Mouse (Mus musculus): Measurements from ENCODE around the gene Acox1.

DNA sequence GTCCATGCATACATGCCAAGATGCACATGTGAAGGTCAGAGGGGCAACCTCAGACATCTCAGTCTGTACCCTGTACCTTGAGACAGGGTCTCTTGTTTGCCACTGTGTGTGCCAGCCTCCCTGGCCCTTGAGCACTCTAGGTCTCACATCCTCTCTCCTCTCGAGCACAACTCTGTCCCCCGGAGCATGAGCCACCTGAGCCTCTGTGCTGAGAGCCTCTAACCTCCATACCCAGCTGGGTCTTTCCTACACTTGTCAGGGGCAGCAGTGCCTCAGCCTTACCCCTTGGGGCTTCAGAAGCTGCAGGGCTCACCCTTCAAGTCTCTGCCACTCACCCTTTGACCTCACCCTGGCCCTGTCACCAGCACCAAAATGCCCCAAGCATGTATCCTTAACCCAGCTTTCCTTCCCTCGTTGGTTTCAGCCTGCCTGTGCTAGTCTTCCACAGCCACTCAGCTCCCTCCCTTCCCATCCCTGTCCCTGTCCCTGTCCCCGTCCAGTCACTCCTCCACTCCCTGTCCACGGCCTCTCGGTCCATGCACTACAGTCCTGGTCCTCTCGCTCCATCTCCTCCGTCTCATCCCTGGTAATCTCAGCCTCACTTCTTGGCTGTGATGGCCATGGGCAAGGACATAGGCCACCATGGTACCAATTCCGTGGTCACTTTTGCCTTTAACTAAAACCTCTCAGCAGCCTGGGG, 69.6 kb downstream of the Acox1 start:
- TF ChIP-seq CTCF (IDR thresholded peaks at IDR 0.05; ENCODE audit: extremely low read depth, insufficient read depth, low read length) (no peak), POLR2A (IDR thresholded peaks at IDR 0.05; ENCODE audit: extremely low read depth, insufficient read depth, low read length) (no peak)

Measured in cortical plate, adult 2 months (tissue).